Mouse (Mus musculus) adrenal gland, adult 18-20 months (tissue): Measurements from ENCODE around the gene Sds. TPM values are rescaled to one million over a fixed set of nuclear protein-coding genes. Genes with fewer than 3 reads are reported as not detected.
"Not testable (repeated sequence)": the region's sequence is repeated elsewhere in the genome, so short reads cannot be mapped to it uniquely, and the experiment has no call there.

Experiments
- DNase-seq, 2 experiments: peaks; one replicate each; pipeline ENCODE4 v3.0.0; 2021 to 2022; ENCODE audit warnings: low spot score in 2 of 2
- total RNA-seq, 2 experiments: library from RNA; stranded (reverse); gene quantifications; 1 replicate in 1 of 2; 2 replicates in 1 of 2; pipeline ENCODE4 v1.2.3; 2021

Gene Sds
- total RNA-seq, 2 experiments from 2014 or later: not detected

GRCm38 (mm10) chr5:120483399-120483798 lies 7.1 kb downstream of the Sds start:
- no peak for DNase-seq

- no peak for DNase-seq
Measured at GRCm38 (mm10) chr5:120487844-120488243, 11.5 kb downstream of the Sds start.

DNA sequence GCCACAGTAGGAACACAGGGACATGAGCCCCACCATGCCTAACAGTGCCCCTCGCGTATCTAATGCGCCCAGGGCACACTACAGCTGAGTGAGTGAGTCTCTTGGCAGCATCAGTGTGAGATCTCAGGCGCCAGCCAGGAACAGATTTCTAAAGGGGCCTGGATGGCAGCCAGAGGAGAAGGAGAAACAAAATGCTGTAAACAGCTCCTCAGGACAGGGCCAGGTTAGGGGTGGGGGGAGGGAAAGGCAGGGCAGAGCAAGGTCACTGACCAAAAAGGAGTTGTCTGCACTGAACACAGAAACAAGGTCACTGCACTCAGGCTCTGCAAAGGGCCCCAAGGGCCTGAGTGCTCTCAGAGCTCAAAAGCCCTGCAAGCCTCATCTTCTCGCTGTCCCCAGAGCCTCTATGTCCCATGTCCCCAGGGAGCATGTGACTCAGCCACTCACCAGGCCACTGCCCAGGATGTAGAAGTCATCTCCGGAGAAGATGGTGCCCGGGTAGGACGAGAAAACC lies 14.4 kb downstream of the Sds start:
- no peak for DNase-seq

- no peak for DNase-seq
Measured at GRCm38 (mm10) chr5:120492437-120492836, 16.1 kb downstream of the Sds start.

DNA sequence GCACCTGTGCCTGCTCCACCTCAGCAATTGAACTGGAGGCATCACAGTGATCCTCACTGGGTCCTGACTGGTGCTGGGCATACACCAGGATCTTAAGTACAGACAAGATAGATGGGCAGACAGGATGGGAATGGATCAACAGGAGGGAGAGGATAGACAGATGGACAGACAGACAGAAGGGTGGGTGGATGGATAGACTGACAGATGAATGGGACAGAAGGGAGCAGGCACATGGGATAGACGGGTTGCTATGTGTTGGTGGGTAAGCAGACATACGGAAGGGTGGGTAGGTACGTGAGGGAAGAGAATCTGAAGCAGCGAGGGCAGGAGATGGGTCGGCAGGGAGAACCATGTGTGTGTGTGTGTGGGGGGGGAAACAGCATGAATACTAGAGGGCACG lies 17.1 kb downstream of the Sds start:
- DNase-seq: no peak

- no peak for DNase-seq
Measured at GRCm38 (mm10) chr5:120493873-120494395, 17.6 kb downstream of the Sds start.

GRCm38 (mm10) chr5:120495064-120495702 lies 18.9 kb downstream of the Sds start:
- no peak for DNase-seq

GRCm38 (mm10) chr5:120495703-120496226 lies 19.4 kb downstream of the Sds start:
- no peak for DNase-seq

- no peak for DNase-seq
Measured at GRCm38 (mm10) chr5:120497071-120497470, 20.7 kb downstream of the Sds start.

- DNase-seq: no peak
Measured at GRCm38 (mm10) chr5:120499202-120499601, 22.9 kb downstream of the Sds start.

DNA sequence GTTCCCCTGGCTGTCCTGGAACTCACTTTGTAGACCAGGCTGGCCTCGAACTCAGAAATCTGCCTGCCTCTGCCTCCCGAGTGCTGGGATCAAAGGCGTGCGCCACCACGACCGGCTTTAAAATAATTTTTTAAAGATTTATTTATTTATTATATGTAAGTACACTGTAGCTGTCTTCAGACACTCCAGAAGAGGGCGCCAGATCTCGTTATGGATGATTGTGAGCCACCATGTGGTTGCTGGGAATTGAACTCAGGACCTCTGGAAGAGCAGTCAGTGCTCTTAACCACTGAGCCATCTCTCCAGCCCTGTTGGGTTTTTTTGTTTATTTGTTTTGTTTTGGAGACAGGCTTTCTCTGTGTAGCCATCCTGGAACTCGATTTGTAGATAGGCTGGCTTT lies 24.3 kb downstream of the Sds start:
- not testable (repeated sequence) for DNase-seq

- no peak for DNase-seq
Measured at GRCm38 (mm10) chr5:120502147-120502621, 25.9 kb downstream of the Sds start.

DNA sequence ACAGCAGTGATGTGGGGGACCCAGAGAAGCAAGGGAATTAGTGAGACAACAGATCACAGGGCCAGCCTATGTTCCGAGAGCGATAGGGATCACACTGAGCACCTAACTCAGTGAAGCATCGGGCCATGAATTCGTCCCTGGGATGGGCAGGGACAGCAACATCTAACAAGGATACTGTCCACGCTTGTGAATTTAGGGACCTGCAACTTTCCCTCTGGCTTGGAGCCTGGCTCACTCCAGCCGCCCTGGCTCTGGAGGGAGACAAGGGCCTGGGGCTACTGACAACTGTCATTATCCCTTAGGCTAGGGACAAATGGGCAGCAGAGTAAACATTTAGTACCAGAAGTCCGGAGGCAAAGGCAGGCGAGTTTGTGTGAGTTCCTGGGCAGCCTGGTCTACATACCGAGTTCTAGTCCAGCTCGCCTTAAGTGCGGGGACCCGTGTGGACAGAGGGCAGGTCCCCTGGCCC lies 26.4 kb downstream of the Sds start:
- DNase-seq: no peak

DNA sequence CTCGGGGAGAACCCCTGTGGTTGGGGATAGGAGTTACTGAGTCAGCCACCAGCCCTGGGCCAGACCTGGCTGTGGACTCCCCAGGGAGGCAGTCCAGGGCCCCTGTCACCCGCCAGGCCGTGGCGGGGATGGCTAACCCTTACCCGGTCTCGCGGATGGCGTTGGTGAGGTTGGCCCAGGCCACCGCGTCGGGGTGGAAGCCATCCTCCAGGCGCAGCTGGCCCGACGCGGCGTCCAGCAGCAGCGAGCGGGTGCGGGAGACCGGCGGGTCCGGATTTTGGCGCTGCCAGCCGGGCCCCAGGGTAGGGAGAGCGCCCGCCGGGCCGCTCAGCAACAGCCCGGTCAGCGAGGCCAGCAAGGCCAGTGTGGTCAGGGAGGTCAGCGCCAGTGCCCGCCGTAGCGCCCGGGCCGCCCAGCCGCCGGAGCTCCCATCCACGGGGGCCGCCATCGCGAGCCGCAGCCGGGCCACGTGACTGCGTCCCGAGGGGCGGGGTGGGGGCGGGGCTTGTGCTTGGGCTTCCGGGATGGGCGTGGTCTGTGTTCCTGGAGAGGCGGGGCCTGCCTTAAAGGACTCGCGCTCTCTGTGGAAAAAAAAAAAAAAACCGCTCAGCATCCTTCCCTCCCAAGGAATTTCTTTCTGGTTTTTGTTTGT lies 26.9 kb downstream of the Sds start, which contains the start of gene Plbd2:
Gene Plbd2, minus strand, starts transcription at position 482 of the 652 bp plus-strand sequence.
- DNase-seq: peak; percentile 77 to 79

GRCm38 (mm10) chr5:120505368-120505767 lies 29.0 kb downstream of the Sds start:
- peak; percentile 81 to 87 for DNase-seq

GRCm38 (mm10) chr5:120505781-120506180 lies 29.5 kb downstream of the Sds start:
- DNase-seq: no peak

DNA sequence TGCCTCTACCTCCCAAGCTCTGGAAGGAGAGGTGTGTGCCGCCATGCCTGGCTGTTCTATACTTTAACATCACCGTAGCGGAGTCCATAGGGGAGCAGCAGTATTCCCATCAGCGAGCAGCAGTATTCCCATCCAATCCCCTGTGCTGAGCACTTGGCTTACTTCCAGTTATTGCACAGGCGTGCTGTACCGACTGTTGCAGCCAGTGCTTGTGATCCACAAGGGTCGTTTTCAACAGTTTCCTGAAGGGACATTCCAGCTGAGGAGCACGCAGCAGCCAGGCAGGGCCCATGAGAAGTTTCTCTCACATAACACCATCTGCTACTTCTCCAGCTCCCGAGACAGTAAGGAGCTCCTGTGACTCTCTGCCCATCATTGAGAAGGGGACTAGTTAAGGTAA lies 30.2 kb downstream of the Sds start:
- no peak for DNase-seq

DNA sequence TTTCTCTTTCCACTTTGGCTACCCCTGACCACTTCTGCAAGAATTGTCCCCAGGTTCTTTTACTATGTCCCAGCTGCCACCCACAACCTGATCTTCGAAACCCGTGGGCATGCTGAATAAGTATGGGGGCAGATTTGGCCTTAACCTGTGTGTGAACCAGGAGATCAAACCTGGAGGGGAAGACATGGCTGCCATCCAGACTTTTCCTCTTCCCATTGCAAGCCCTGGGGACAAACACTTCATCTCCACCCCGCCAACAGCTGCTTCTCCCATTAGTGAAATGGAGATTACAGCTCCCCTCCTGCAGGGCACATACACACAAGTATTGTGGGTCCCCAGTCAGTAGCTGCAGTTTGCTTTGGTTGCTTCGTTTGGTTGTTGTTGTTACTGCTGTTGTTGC lies 31.0 kb downstream of the Sds start:
- no peak for DNase-seq

GRCm38 (mm10) chr5:120510982-120511642 lies 34.8 kb downstream of the Sds start, which contains the start of gene Slc8b1:
Gene Slc8b1, plus strand, starts transcription at chr5:120511168.
- DNase-seq: peak; percentile 97

DNA sequence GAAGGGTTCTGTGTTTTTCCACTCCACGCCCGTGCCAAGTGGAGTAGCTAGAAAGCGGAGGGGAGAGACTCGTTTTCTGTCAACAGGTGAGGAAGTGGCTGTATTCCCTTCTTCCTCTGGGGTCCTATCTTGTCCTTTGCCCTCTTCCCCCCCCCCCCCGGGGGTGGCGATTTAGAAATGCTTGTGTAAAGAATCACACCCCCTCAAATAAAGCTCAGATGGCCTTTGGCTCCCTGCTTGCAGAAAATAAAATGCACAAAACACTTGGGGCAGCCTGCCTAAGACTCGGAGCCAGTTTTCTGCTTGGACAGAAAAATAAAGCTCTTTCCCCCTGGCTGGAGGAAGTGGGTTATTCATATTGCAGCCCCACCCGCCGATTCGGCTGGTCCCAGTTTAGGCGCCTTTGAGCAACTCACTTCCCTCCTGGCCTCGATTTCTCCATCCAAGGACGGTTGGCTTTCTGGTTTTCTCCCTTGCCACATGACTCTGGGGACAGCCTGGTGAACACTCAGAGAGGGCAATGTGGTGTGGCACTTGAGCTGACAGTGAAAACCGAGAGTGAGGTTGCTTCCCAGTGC lies 35.4 kb downstream of the Sds start:
- DNase-seq: no peak
